Mouse (Mus musculus) erythroid progenitor cell, adult 5-6 weeks (primary cell): ENCODE measurements around the gene Tctn3. TPM values are rescaled to one million over a fixed set of nuclear protein-coding genes. Genes with fewer than 3 reads are reported as not detected.

Experiments
- ATAC-seq: replicated peaks from 2 replicates; pipeline ENCODE4 v1.8.0; 2016; ENCODE audit warnings: moderate number of reproducible peaks, mild to moderate bottlenecking, moderate TSS enrichment, inconsistent platforms; ENCODE audit not compliant: poor library complexity, low FRiP score, severe bottlenecking
- total RNA-seq, 2 experiments: library from RNA; stranded (forward) in 1 of 2; stranded (reverse) in 1 of 2; fragments of 150-400 nt in 1 of 2; fragments of 186-747, 209-891 nt in 1 of 2; gene quantifications; 2 replicates each; pipeline versions ENCODE4 v1.2.3 to v1.2.4; 2015 to 2017; ENCODE audit warnings: low replicate concordance in 2 of 2

Gene Tctn3
- total RNA-seq (2015; ENCODE audit: low replicate concordance) = 1.1 and 5.4 TPM in 2 replicates
- total RNA-seq (2017; ENCODE audit: low replicate concordance) = 0.45 TPM in 1 of 2 replicates, not detected in the other

DNA sequence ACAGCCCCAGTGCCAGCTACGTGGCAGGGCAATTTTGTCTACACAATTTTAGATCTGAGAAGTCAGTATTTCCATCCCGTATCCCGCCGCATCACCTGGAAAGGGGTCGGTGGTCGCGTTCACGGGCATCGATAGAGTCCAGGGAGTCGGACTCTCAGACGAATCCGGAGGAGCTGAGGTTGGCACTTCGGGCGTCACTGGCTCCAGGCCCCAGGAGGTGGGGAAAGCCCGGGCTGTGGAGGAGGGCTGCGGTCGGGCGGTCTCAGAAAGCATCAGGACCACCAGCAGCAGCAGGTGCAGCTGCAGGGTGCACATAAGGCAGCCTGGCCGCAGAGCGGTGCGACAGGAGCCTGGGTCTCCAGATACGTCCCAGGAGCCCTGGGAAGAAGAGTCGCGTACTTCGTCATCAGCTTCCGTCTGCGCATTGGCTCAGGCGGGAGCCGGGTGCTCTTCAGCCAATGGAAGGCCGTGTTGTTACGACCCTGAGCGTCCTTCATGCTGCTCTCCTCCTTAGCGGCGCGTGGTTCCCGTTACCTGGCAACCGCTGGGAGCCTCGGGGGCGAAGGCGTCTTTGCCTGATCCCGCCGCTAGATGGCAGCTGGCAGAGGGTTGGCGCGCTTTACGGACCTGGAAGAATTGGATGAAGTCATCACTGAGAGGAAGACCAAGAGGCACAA, at the start of gene Tctn3, which contains the start of gene Entpd1:
Gene Tctn3 (minus strand): TSS at position 404 of the 677 bp plus-strand sequence.
Gene Entpd1 (plus strand): TSS at position 537 of the 677 bp plus-strand sequence.
- peak; percentile 99 for ATAC-seq

DNA sequence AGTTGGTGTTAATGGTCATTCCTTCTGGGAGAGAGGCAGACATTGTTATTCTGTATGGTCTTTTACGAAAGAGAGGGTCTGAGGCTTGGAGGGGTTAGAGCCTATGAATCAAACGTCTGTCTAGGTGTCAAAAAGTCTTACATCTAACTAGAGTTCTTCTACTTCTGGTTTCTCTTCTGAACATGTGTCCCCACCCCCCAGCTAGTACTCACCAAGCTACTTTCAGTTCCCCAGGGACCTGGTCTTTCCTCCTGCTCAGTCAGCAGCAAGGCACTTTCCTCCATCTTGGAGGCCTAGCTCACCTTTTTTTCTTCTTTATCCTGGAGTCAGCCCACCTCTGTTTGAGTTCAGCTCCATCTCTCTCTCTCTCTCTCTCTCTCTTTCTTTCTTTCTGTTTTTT, 49.1 kb upstream of the Tctn3 start:
- no peak for ATAC-seq

DNA sequence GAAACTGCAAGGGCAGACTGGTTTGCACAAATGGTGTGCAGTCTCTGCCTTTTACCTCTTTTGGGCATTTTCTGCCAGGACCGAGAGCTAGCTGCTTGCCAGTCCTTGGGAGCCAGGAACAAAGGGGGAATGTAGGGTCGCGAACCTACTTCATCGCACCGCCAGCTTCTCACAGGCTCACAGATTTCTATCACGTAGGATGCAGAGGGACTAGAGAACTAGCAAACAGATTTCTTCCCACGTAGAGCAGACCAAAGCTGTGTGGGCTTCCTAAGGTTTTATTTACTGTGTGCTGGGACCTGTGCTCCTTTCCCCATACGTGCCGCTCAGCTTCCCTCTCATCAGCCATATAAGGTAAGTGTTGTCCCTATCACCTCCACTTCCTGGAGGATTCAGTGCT, 48.5 kb upstream of the Tctn3 start:
- no peak for ATAC-seq

DNA sequence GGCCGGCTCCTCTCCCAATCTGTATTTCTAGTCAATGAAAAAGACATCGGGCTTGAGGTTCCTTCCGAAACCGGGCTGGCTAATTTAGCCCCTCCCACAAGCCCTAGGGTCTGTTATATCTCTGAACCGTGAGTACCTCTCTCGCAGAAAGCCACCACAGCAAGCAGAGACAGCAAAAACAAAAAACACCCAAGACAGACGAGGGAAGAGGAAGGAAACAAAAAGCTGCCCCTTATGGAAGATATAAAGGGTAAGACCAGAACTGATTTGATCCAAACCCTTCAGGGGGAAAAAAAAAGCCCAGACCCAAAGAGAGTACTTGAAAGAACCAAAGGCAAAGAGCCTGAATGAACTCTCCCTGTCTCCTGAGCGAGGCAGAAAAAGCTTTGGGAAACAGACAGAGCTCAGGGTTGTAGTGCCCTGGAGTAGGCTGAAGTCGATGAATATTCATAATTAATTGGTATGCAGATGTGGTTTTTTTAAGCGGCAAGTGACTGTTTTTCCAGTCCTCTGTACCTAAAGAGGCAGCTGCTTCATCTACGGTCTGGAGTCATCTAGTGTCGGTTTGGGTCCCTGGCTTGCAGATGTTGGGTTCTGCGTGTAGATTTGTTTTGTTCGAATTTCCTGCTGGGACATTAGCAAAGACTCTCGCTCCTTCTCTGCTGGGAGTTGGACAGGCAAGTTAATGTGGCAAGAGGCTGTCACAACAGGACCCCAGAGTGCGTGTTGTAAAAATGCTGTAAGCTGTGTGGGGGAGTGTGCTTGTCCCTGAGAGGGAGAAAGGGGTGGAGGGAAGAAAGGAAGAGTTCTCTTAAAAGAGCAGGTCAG, 47.8 kb upstream of the Tctn3 start:
- ATAC-seq = no peak

DNA sequence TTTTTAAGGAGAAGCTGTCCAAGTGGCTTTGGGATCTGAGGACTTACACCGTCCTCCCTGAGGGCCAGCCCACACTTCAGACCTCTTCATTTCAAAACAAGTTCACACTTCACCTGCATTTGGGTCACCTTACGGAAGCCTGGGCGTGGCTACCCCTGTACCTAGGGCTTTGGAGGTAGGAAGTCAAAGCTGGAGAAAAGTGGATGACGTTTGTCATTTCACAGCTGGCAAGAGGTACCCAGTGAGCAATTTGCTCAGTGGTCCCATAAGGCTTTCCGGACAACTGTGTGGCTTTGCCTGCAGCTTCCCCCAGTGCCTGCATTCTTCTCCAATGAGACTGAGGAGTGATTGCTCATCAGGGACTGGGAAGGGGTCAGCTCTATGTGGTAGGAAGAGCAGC, 46.9 kb upstream of the Tctn3 start:
- ATAC-seq = no peak

DNA sequence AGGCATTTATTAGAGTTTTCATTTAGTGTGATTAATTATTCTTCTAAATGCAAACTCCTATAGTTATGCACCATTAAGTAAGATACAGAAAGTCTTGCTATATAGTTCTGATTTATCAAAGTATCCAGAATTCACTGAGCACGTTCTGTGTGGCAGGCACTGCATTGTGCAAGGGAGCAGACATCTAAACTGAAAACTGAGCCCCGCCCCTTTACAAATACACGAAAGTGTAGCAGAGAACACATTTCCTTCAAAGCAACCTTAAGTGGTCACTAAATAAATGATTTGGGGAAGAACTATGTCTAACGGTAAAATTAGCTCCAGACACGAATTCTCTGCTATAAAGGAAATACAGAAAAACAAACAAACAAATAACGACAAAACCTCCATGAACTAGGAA, 46.2 kb upstream of the Tctn3 start:
- no peak for ATAC-seq

DNA sequence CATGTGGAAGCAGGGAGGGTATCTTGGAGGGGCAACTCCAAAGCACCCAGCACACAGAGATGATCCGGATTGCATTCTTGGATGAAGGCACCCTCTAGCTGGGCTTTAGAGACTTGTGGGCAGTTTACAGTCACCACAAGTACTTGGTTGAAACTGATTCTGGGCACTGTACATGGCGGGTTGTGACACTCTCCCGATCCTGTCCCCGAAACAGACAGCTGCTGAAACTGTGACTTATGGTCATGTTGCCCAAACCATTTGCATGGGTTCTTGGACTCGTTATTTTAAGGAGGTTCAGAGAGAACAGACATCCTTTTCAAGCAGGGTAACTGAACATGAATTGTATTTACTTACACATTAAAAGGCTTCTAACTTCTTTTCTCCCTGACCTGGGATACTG, 44.2 kb upstream of the Tctn3 start:
- ATAC-seq = no peak

DNA sequence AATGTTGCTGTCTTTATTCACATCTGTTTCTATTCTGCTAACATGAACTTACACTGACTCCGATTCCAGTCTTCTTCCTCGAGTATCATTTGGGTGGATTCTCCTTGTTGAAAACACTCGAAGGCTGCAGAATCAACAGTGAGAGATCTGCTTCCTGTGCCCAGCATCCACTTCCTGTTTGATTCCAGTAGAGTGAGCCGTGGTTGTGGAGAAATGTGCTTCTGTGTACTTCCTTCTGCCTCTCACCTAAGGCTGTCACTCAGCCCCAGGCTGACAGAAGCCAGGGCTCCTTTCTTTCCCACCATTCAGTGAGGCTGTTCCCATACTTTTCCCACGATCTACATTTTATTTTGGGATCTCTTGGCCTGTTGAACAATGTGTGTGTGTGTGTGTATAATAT, 38.1 kb upstream of the Tctn3 start:
- ATAC-seq = no peak

DNA sequence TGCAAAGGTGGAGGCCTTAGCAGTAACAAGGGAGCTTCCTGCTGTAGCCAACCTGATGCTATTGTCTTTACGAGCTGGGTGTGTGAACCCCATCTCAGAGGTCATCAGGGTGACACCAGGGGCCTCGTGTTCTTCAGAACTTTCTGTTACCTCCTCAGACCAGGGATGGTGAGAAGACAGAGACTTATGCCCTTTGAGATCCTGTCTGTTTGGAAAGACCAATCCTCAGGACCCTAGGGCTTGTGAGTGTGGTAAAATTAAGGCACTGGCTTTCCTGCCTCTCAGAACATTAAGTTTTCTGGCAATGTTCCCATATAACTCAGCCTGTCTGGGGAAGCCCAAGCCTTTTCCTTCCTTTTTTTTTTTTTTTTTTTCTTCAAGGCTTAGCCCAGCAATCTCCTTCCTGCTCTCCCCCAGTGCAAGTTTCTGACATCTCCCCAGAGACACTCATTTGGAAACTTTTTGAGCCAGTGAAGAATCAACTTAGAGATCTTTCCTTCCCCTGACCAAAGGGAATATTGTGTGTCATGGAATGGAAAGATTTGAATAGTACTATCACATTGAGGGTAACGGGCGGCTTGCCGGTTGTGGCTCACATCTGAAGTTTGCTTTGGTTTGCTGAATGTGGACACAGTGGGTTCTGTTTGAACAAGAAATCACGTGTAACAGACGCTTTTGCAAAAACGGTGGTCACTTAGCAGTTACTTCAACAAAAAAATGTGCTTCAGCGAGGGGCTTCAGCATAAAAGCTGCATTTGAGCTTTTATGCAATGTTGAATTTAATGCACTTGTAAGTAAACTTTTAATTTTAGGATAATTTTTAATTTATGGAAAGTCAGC, 35.5 kb upstream of the Tctn3 start:
- no peak for ATAC-seq

DNA sequence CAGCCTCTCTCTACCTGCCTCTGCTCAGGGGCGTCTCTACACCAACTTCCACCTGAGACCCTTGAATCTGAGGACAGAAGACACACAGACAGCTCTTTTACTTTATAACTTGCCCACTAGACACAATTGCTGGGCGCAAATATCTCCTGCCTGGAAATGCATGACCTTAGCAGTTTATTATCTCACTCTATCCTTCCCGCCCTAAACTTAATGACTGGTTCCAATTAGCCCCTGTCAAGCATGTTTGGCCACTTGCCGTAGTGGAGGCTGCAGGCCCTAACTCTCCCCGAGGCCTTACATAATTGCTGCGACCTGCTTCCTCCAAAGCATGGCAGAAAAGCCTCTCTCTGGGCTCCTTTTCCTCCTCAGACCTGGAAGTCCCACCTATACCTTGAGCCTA, 34.3 kb upstream of the Tctn3 start:
- ATAC-seq = no peak

DNA sequence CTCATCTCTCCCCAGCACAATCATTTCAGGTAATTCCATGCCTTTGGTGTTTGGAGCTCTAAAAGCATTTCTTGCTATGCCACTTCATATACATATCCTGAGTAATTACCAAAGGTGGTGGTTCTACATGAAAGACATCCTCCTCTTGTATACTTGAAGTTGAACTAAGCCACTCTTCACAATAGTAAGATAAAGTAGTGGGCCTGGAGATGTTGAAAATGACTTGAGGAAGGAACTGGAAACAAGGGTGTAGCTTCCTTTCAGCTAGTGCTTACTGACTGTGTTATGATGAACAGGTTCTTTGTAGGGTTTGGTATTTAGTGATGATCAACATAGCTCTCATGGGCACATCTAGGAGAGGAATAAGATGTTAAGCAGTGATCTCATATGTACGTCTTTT, 31.8 kb upstream of the Tctn3 start:
- no peak for ATAC-seq

DNA sequence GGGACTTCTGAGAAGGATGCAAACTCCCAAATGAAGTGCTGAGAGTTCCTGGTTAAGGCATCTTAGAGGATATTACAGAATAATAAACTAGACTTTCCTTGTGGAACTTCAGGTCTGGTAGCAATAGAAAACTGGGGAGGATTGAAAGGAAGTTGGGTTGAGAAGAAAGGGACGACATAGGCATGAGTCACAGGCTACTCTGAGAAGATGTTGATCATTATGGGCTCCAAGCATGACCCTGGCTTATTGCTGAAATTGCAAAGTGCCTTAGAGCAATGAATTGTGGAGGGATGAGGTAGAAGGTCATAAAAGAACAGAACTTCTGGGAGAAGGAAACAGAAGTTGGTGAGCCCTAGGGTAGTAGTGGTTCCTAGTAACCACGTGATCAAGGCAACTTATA, 28.8 kb upstream of the Tctn3 start:
- no peak for ATAC-seq

DNA sequence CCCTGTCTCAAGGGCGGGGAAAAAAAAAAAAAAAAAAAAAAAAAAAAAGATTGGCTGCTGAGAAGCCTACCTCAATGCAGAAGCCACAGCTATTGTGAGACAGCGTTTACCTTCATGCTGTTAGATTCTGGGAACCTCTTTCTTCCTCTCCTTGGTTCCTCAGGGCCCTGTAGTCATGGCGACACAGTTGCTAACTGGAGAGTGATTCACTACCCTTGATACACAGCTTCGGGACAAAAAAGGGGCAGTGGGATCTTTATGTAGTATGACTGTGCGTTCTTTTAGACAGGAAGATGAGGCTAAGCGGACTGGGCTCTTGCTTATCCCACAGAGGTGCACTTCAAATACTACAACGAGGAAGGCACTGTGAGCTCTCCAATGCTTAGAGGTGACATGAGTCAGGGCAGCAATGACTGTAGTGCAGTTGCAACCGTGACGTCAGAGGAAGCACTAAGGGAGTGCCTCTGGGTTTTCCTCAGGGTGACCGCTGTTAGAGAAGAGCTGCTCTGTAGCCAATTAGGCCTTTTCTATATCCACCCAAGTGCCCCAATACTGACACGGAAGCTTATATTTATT, 27.8 kb upstream of the Tctn3 start:
- ATAC-seq = no peak

DNA sequence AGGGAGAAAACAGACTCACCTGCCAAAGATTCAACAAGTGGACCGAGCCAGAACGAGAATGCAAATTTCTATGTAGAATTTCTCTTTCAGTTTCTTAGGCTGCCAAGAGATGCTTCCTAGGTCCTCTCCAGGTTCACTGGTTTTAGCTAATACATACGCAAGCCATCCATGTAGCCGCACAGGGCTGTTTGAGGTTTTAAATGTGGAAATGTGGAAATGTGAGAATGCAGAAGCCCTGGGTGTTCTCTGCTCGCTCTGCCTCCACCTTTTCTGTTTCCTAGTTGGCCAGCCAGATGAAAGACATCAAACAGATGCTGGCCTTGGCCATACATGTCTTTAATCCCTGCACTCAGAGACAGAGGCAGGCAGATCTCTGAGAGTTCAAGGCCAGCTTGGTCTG, 26.5 kb upstream of the Tctn3 start:
- no peak for ATAC-seq

DNA sequence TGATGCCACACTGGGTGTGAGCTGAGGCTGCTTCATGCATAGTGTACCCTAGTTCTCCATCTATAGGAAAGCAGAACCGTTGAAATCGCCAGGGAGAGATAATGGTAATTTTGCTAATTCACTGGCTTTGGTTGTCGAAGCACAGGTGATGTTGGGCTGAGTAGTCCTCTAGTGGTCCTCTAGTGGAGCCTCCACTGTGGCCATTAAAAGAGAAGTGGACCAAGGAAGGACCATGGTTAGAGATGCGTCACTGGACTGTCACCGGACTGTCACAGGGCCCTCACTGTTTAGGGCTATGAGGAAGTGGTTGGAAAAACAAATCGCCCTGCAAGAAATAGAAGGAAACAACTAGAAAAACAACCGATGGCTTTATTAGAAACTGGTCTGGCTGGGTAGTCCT, 25.6 kb upstream of the Tctn3 start:
- no peak for ATAC-seq

DNA sequence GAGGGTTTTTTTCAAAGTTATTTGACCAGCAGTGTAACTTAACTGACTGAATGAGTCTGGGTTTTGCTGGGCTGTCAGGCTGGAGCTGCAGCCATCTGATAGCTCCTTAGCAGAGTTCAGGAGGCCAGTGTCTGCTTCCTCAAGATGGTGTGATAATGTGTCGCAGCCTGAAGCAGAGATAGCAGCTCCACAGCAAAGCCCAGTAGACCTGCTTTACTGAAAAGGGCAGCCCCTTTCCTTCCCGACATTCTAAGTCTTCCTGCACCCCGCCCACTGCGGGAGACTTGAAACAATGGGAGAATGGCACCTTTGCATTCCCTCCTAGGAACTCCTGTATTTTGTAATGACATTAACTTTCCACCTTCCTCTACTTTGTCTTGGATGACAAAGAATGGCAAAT, 25.1 kb upstream of the Tctn3 start:
- ATAC-seq = no peak

DNA sequence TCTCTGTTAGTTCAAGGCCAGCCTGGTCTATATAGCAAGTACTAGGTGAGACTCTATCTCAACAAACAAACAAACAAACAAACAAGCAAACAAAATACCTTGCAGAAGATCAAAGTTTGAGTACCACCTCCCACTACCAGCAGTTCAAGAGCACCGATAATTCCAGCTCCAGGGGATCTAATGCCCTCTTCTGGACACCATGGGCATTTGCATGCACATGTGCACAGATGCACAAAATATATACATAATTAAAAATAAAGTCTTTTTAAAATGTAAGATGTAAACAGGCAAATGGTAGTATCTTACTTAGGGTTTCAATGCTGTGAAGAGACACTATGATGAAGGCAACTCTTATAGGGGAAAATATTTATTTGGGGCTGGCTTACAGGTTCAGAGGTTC, 21.1 kb upstream of the Tctn3 start:
- ATAC-seq = no peak

DNA sequence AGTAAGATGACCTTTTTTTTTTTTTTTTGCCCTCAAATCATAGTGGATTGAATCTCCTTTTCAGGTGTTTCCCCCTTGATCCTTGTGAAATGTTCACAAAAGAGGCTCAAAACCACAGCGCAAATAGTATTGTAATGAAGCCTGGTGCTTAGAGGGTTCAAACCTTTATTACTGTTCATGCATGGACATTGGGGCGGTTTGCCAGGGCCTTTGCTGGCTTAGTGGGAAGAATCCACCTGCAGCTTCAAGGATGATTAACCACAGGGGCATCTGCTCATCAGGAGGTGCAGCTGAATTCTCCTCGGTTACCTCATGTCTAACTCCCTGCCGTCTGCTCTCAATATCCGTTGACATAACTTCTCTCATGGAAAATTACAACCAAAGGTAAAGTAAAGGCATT, 20.6 kb upstream of the Tctn3 start:
- ATAC-seq = no peak

DNA sequence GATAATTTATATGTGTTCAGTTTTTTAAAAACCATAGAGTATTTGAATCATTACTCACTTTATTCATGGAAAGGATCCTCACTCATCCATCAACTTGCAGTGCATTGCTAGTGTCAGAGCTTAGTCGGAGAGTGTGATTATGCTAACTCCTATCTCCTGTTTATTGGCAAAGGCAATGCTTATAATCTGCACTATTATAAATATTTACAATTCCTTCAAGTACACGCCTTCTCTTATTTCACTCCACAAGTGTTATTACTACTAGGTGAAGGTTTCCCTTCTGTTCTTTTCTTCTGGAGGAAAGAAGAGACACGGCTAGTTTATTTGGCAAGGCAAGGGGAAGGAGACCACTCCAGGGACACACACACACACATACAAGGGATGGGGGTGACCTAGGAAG, 20.2 kb upstream of the Tctn3 start:
- no peak for ATAC-seq

DNA sequence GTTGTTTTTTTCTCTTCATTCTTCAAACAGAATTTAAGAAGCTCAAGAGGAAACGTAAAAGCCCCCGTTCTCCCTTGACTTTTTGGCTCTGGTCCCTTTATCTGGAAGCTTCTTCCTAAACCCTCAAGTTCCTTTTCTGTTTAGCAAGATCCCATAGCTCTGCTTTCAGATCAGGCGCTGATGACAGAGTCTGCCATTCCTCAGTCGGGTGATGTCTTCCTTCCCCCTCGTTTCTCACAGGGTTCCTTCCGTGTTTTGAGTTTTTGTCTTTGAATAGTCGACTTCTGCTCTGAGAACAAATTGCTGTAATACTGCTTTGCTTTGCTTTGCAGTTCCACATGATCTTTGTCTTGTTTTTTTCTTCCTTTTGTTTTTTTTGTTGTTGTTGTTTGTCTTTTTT, 18.6 kb upstream of the Tctn3 start:
- no peak for ATAC-seq
